Mouse (Mus musculus): ENCODE measurements at regions not wholly inside any gene's neighbourhood (a gene's known extent, or its start where the extent isn't known, plus 50 kb on each side); places are given as distances from the start of the nearest gene placed in this dataset.
A peak's percentile ranks its signal among the peaks of the same experiment; 100 is the strongest.
"Not testable (repeated sequence)": the region's sequence is repeated elsewhere in the genome, so short reads cannot be mapped to it uniquely, and the experiment has no call there.

GRCm38 (mm10) chr15:14253602-14254301, 1080.3 kb upstream of the Cdh6 start:
- intact Hi-C loops (cut with DNase I) = no loop called here
- DNase-seq = no peak

GRCm38 (mm10) chr15:14251773-14252172, 1078.3 kb upstream of the Cdh6 start:
- DNase-seq = no peak
- intact Hi-C loops (cut with DNase I) = no loop called here

GRCm38 (mm10) chr15:14215236-14215635, 1041.8 kb upstream of the Cdh6 start:
- intact Hi-C loops (cut with DNase I) = no loop called here
- no peak for DNase-seq

- intact Hi-C loops (cut with DNase I) = no loop called here
- no peak for DNase-seq
Observed at GRCm38 (mm10) chr15:14214726-14215125, 1041.3 kb upstream of the Cdh6 start.

GRCm38 (mm10) chr15:14177523-14177922, 1004.0 kb upstream of the Cdh6 start:
- DNase-seq = no peak
- intact Hi-C loops (cut with DNase I) = no loop called here

- DNase-seq = no peak
- intact Hi-C loops (cut with DNase I) = no loop called here
Observed at GRCm38 (mm10) chr15:14137402-14137801, 963.9 kb upstream of the Cdh6 start.

- no peak for DNase-seq
- intact Hi-C loops (cut with DNase I) = no loop called here
Observed at GRCm38 (mm10) chr15:14123829-14124228, 950.4 kb upstream of the Cdh6 start.

- intact Hi-C loops (cut with DNase I); DNase-seq: not testable (repeated sequence)
Observed at GRCm38 (mm10) chr15:14118321-14118720, 944.8 kb upstream of the Cdh6 start.

GRCm38 (mm10) chr15:14101757-14102156, 928.3 kb upstream of the Cdh6 start:
- no peak for DNase-seq
- intact Hi-C loops (cut with DNase I) = no loop called here

- intact Hi-C loops (cut with DNase I) = no loop called here
Observed at GRCm38 (mm10) chr15:14051872-14052271, 878.4 kb upstream of the Cdh6 start.

More at GRCm38 (mm10) chr15:14051872-14052271, 878.4 kb upstream of the Cdh6 start:
- DNase-seq = peak in 1 of 2 experiments; percentile 4
